Mouse (Mus musculus) erythroblast, embryonic 14.5 days (primary cell): ENCODE results near the gene Smim13. TPM values are rescaled to one million over a fixed set of nuclear protein-coding genes. Genes with fewer than 3 reads are reported as not detected.
"Not testable (repeated sequence)": the region's sequence is repeated elsewhere in the genome, so short reads cannot be mapped to it uniquely, and the experiment has no call there.

Experiments used
- H3K27me3 ChIP-seq: 2 replicates; pipeline ENCODE4 v1.6.1; 2012; ENCODE audit warnings: inconsistent platforms; ENCODE audit not compliant: control insufficient read depth
- H3K36me3 ChIP-seq: 2 replicates; pipeline ENCODE4 v1.6.1; 2012; ENCODE audit warnings: mild to moderate bottlenecking, inconsistent platforms; ENCODE audit not compliant: control insufficient read depth
- H3K4me1 ChIP-seq: 2 replicates; pipeline ENCODE4 v1.6.1; 2012; ENCODE audit warnings: inconsistent platforms; ENCODE audit not compliant: control insufficient read depth
- H3K4me3 ChIP-seq: replicated peaks from 2 replicates; pipeline ENCODE3; 2012; ENCODE audit warnings: moderate library complexity, mild to moderate bottlenecking, inconsistent platforms
- H3K9me3 ChIP-seq: 2 replicates; pipeline ENCODE4 v1.6.1; 2012; ENCODE audit warnings: low read length, inconsistent platforms, mixed read lengths; ENCODE audit not compliant: control insufficient read depth
- GATA1 ChIP-seq: IDR thresholded peaks from 2 replicates; pipeline ENCODE4 v1.6.1; 2012; ENCODE audit warnings: low read length, inconsistent platforms, mixed read lengths
- TAL1 ChIP-seq: IDR thresholded peaks from 3 replicates; pipeline ENCODE4 v1.6.1; 2012; ENCODE audit warnings: low read length, inconsistent platforms, mixed read lengths
- polyA plus RNA-seq: library from polyadenylated mRNA; stranded (reverse); fragments of >175 nt; gene quantifications from 2 replicates; pipeline ENCODE4 v1.2.3, GENCODE M21; 2012

Smim13 gene
- polyA plus RNA-seq, 1 experiment, result 0.14 TPM

- Histone ChIP-seq H3K27me3 (peaks cover 3% of the 10 kb centered on the region), H3K4me1 (peaks cover 39% of the 10 kb centered on the region), H3K36me3 (no peaks in the 10 kb centered on the region; the same call in 1 of the 2 replicates), H3K4me3 (peak overlapping the region; percentile 100), H3K9me3 (no peaks in the 10 kb centered on the region)
- TF ChIP-seq GATA1 (no peak), TAL1 (no peak; the same call in 2 of the 3 replicates)
Observed at GRCm38 (mm10) chr13:41250318-41250981, 806 bp downstream of the Smim13 start.

GRCm38 (mm10) chr13:41251232-41251631 lies 1.6 kb downstream of the Smim13 start:
- H3K36me3 ChIP-seq, H3K27me3 ChIP-seq, H3K9me3 ChIP-seq: not testable (repeated sequence)
- H3K4me3 ChIP-seq, result peak overlapping the region; percentile 100
- peaks cover 39% of the 10 kb centered on the region for H3K4me1 ChIP-seq

GRCm38 (mm10) chr13:41251667-41252066 lies 2.0 kb downstream of the Smim13 start:
- peaks cover 39% of the 10 kb centered on the region for H3K4me1 ChIP-seq
- no peaks in the 10 kb centered on the region for H3K9me3 ChIP-seq
- TF ChIP-seq GATA1 (no peak), TAL1 (no peak)
- no peak overlapping the region for H3K4me3 ChIP-seq
- H3K36me3 ChIP-seq, result no peaks in the 10 kb centered on the region; the same call in 1 of the 2 replicates
- H3K27me3 ChIP-seq, result no peaks in the 10 kb centered on the region

GRCm38 (mm10) chr13:41252141-41252540 lies 2.5 kb downstream of the Smim13 start:
- H3K4me3 ChIP-seq, result no peak overlapping the region
- no peaks in the 10 kb centered on the region; the same call in 1 of the 2 replicates for H3K36me3 ChIP-seq
- peaks cover 39% of the 10 kb centered on the region for H3K4me1 ChIP-seq
- no peaks in the 10 kb centered on the region for H3K9me3 ChIP-seq
- TF ChIP-seq GATA1 (no peak), TAL1 (no peak)
- H3K27me3 ChIP-seq, result no peaks in the 10 kb centered on the region

- Histone ChIP-seq H3K4me1 (peaks cover 37% of the 10 kb centered on the region), H3K4me3 (no peak overlapping the region), H3K9me3 (no peaks in the 10 kb centered on the region), H3K36me3 (no peaks in the 10 kb centered on the region; the same call in 1 of the 2 replicates), H3K27me3 (no peaks in the 10 kb centered on the region)
- TF ChIP-seq GATA1 (no peak), TAL1 (no peak)
Observed at GRCm38 (mm10) chr13:41252736-41253135, 3.1 kb downstream of the Smim13 start.

- no peaks in the 10 kb centered on the region for H3K9me3 ChIP-seq
- H3K27me3 ChIP-seq, result no peaks in the 10 kb centered on the region
- peaks cover 11% of the 10 kb centered on the region for H3K4me1 ChIP-seq
- no peak overlapping the region for H3K4me3 ChIP-seq
- TF ChIP-seq GATA1 (no peak), TAL1 (no peak)
- H3K36me3 ChIP-seq, result no peaks in the 10 kb centered on the region; the same call in 1 of the 2 replicates
Observed at GRCm38 (mm10) chr13:41256126-41256525, 6.5 kb downstream of the Smim13 start.

GRCm38 (mm10) chr13:41256962-41257361 lies 7.3 kb downstream of the Smim13 start:
- H3K27me3 ChIP-seq, result no peaks in the 10 kb centered on the region
- peaks cover 4% of the 10 kb centered on the region for H3K4me1 ChIP-seq
- TF ChIP-seq TAL1 (no peak), GATA1 (no peak)
- H3K4me3 ChIP-seq, result no peak overlapping the region
- no peaks in the 10 kb centered on the region; the same call in 1 of the 2 replicates for H3K36me3 ChIP-seq
- H3K9me3 ChIP-seq, result no peaks in the 10 kb centered on the region

- Histone ChIP-seq H3K27me3 (no peaks in the 10 kb centered on the region), H3K36me3 (no peaks in the 10 kb centered on the region), H3K4me1 (no peaks in the 10 kb centered on the region; the same call in 1 of the 2 replicates), H3K9me3 (no peaks in the 10 kb centered on the region), H3K4me3 (no peak overlapping the region)
- no peak for TF ChIP-seq GATA1
- no peak for TF ChIP-seq TAL1
Observed at GRCm38 (mm10) chr13:41257851-41258250, 8.2 kb downstream of the Smim13 start.

- not testable (repeated sequence) for H3K4me1 ChIP-seq, H3K36me3 ChIP-seq, H3K4me3 ChIP-seq, H3K27me3 ChIP-seq, H3K9me3 ChIP-seq
Observed at GRCm38 (mm10) chr13:41261617-41262016, 12.0 kb downstream of the Smim13 start.
